Comparison of ENCODE assay signal across 8 mouse cellular contexts in the genomic region with DNA sequence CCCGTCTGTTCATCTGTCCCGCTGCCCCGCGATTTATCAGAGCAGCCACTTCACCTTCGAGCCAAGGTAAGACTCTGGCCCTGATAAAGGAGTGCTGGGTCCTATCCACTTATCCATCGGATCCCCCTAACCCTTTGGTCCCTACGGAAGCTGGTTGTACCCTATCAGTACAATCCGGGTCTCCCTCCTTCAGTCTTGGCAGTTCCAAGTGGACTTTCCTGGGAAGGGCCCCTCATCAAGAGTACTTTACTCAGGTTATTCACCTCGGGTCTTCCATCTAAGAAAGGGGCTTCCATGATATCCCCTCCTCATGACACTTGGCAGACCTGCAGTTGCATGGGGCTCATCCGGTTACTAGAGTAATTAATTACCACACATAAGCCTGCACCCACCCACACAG. TPM values are rescaled to one million over a fixed set of nuclear protein-coding genes. Genes with fewer than 3 reads are reported as not detected.
DNase-seq lines count a peak whose midpoint lies in the region; ATAC-seq and TF ChIP-seq lines count a peak whose summit lies in the region.

No protein-coding gene starts in this region.

- DNase-seq in kidney, postnatal 0 days (ENCODE audit: low spot score), result no peak
- no peak for DNase-seq in kidney, postnatal 25 days
- no peak for DNase-seq in adrenal gland, postnatal 36 days
- no peak for DNase-seq in kidney, postnatal 10 days
- DNase-seq in yolk sac, embryonic 10.5 days (ENCODE audit: low spot score), result no peak

- peak overlapping the region; percentile 28 for H3K9ac ChIP-seq in kidney, postnatal 0 days (ENCODE audit: low read depth, low read length)
- no peak overlapping the region for H3K9ac ChIP-seq in embryonic facial prominence, embryonic 13.5 days
- H3K9ac ChIP-seq in hindbrain, embryonic 16.5 days (ENCODE audit: low read depth, low read length), result peak overlapping the region; percentile 46; the same call in 1 of the 2 replicates
- H3K9ac ChIP-seq in midbrain, embryonic 16.5 days (ENCODE audit: low read depth, low read length), result peak overlapping the region; percentile 51

- no peaks in the 10 kb centered on the region for H3K27me3 ChIP-seq in kidney, postnatal 0 days (ENCODE audit: insufficient read depth, low read length)
- peaks cover 56% of the 10 kb centered on the region for H3K27me3 ChIP-seq in embryonic facial prominence, embryonic 13.5 days
- H3K27me3 ChIP-seq in hindbrain, embryonic 16.5 days (replicated peaks; ENCODE audit: control insufficient read depth, insufficient read depth, low read length), result 0 out of 2 replicates have a peak, but pooled peaks cover 2% of the 10 kb centered on the region
- H3K27me3 ChIP-seq in midbrain, embryonic 16.5 days (ENCODE audit: control insufficient read depth, insufficient read depth, low read depth, low read length), result peaks cover 8% of the 10 kb centered on the region

- H3K9me3 ChIP-seq in kidney, postnatal 0 days (replicated peaks; ENCODE audit: low read length), result no peaks in the 10 kb centered on the region
- no peaks in the 10 kb centered on the region for H3K9me3 ChIP-seq in embryonic facial prominence, embryonic 13.5 days
- H3K9me3 ChIP-seq in hindbrain, embryonic 16.5 days (ENCODE audit: control insufficient read depth, low read length), result no peaks in the 10 kb centered on the region
- no peaks in the 10 kb centered on the region for H3K9me3 ChIP-seq in midbrain, embryonic 16.5 days (replicated peaks; ENCODE audit: control insufficient read depth, low read length, poor library complexity, severe bottlenecking)

- no peak for ATAC-seq in kidney, postnatal 0 days (replicated peaks; ENCODE audit: low FRiP score, low read depth)
- ATAC-seq in embryonic facial prominence, embryonic 13.5 days (ENCODE audit: insufficient number of reproducible peaks, insufficient read depth, low FRiP score, low TSS enrichment, low read depth), result 0 out of 2 replicates have a peak, but pooled peaks have one; percentile 16
- no peak for ATAC-seq in hindbrain, embryonic 16.5 days
- ATAC-seq in midbrain, embryonic 16.5 days, result peak; percentile 5

- no peak overlapping the region for H3K27ac ChIP-seq in kidney, postnatal 0 days
- H3K27ac ChIP-seq in embryonic facial prominence, embryonic 13.5 days, result no peak overlapping the region
- peak overlapping the region; percentile 48; the same call in 1 of the 2 replicates for H3K27ac ChIP-seq in hindbrain, embryonic 16.5 days (ENCODE audit: low read depth, low read length)
- H3K27ac ChIP-seq in midbrain, embryonic 16.5 days (ENCODE audit: low read length), result peak overlapping the region; percentile 6

- H3K36me3 ChIP-seq in kidney, postnatal 0 days (ENCODE audit: insufficient read depth, low read length), result no peaks in the 10 kb centered on the region
- H3K36me3 ChIP-seq in embryonic facial prominence, embryonic 13.5 days, result no peaks in the 10 kb centered on the region
- no peaks in the 10 kb centered on the region for H3K36me3 ChIP-seq in hindbrain, embryonic 16.5 days (ENCODE audit: control insufficient read depth, insufficient read depth, low read length)
- H3K36me3 ChIP-seq in midbrain, embryonic 16.5 days (ENCODE audit: control insufficient read depth, insufficient read depth, low read length), result no peaks in the 10 kb centered on the region

- peak overlapping the region; percentile 27 for H3K4me3 ChIP-seq in kidney, postnatal 0 days (replicated peaks; ENCODE audit: low read depth, low read length)
- H3K4me3 ChIP-seq in embryonic facial prominence, embryonic 13.5 days, result peak overlapping the region; percentile 40
- H3K4me3 ChIP-seq in hindbrain, embryonic 16.5 days (ENCODE audit: low read length), result peak overlapping the region; percentile 50
- H3K4me3 ChIP-seq in midbrain, embryonic 16.5 days (ENCODE audit: low read depth, low read length), result peak overlapping the region; percentile 42

- no peak for TF ChIP-seq CTCF in kidney, postnatal 0 days (IDR thresholded peaks at IDR 0.05; ENCODE audit: low read depth)

- no peaks in the 10 kb centered on the region for H3K4me1 ChIP-seq in kidney, postnatal 0 days (replicated peaks; ENCODE audit: insufficient read depth, low read length)
- peaks cover 10% of the 10 kb centered on the region for H3K4me1 ChIP-seq in embryonic facial prominence, embryonic 13.5 days
- peaks cover 8% of the 10 kb centered on the region for H3K4me1 ChIP-seq in hindbrain, embryonic 16.5 days (ENCODE audit: control insufficient read depth, insufficient read depth, low read depth, low read length)
- peaks cover 9% of the 10 kb centered on the region for H3K4me1 ChIP-seq in midbrain, embryonic 16.5 days (ENCODE audit: control insufficient read depth, insufficient read depth, low read length)

- H3K4me2 ChIP-seq in kidney, postnatal 0 days (ENCODE audit: low read length), result peak overlapping the region; percentile 49
- peak overlapping the region; percentile 66 for H3K4me2 ChIP-seq in embryonic facial prominence, embryonic 13.5 days
- H3K4me2 ChIP-seq in hindbrain, embryonic 16.5 days (ENCODE audit: low read length), result peak overlapping the region; percentile 76
- peak overlapping the region; percentile 64 for H3K4me2 ChIP-seq in midbrain, embryonic 16.5 days (ENCODE audit: low read length)

- 13% methylated on average over 10 of the region's 10 CpGs for WGBS in kidney, postnatal 0 days
- 24% methylated on average over 10 of the region's 10 CpGs for WGBS in embryonic facial prominence, embryonic 13.5 days
- WGBS in hindbrain, embryonic 16.5 days, result 15% methylated on average over 10 of the region's 10 CpGs
- 18% methylated on average over 10 of the region's 10 CpGs for WGBS in midbrain, embryonic 16.5 days

RNA-seq across cellular contexts. Expression of a gene that starts 0.4 kb away (rescaled TPM):
- 3.3 and 4.2 TPM in 2 replicates for polyA plus RNA-seq in kidney, postnatal 0 days (2015; fragmentation: Nextera tagmentation; extraction: Ambion mirVana)
- polyA plus RNA-seq in embryonic facial prominence, embryonic 13.5 days (2015; fragmentation: Nextera tagmentation; extraction: Ambion mirVana), result 0.06 TPM in 2 replicates
- polyA plus RNA-seq in hindbrain, embryonic 16.5 days (2015; fragmentation: Nextera tagmentation; extraction: Ambion mirVana), result 3.5 and 3.9 TPM in 2 replicates
- polyA plus RNA-seq in midbrain, embryonic 16.5 days (2015; fragmentation: Nextera tagmentation; extraction: Ambion mirVana), result 1.5 and 2.5 TPM in 2 replicates
- total RNA-seq in adrenal gland, postnatal 36 days (2021), result under 1 TPM; 0.46 to 0.56 TPM

RNA-seq across cellular contexts. Expression of a gene that starts 12.3 kb away (rescaled TPM):
- polyA plus RNA-seq in kidney, postnatal 0 days (2015; fragmentation: Nextera tagmentation; extraction: Ambion mirVana), result 0.03 and 0.06 TPM in 2 replicates
- polyA plus RNA-seq in embryonic facial prominence, embryonic 13.5 days (2015; fragmentation: Nextera tagmentation; extraction: Ambion mirVana), result 0.07 TPM in 1 of 2 replicates, not detected in the other
- 4.9 and 5.6 TPM in 2 replicates for polyA plus RNA-seq in hindbrain, embryonic 16.5 days (2015; fragmentation: Nextera tagmentation; extraction: Ambion mirVana)
- polyA plus RNA-seq in midbrain, embryonic 16.5 days (2015; fragmentation: Nextera tagmentation; extraction: Ambion mirVana), result 7.7 and 7.8 TPM in 2 replicates
- total RNA-seq in adrenal gland, postnatal 36 days (2021), result under 1 TPM in 1 of 2 experiments, not detected in 1; 0.23 TPM

RNA-seq across cellular contexts. Expression of a gene that starts 35.0 kb away (rescaled TPM):
- polyA plus RNA-seq in kidney, postnatal 0 days (2015; fragmentation: Nextera tagmentation; extraction: Ambion mirVana), result 5.8 and 6.1 TPM in 2 replicates
- polyA plus RNA-seq in embryonic facial prominence, embryonic 13.5 days (2015; fragmentation: Nextera tagmentation; extraction: Ambion mirVana), result 6.6 and 7.3 TPM in 2 replicates
- 3.1 and 3.9 TPM in 2 replicates for polyA plus RNA-seq in hindbrain, embryonic 16.5 days (2015; fragmentation: Nextera tagmentation; extraction: Ambion mirVana)
- 3.4 and 3.5 TPM in 2 replicates for polyA plus RNA-seq in midbrain, embryonic 16.5 days (2015; fragmentation: Nextera tagmentation; extraction: Ambion mirVana)
- total RNA-seq in adrenal gland, postnatal 36 days (2021), result 10 to 100 TPM; 11.2 to 13.2 TPM

RNA-seq across cellular contexts. Expression of a gene that starts 43.5 kb away (rescaled TPM):
- 1.6 and 2.0 TPM in 2 replicates for polyA plus RNA-seq in kidney, postnatal 0 days (2015; fragmentation: Nextera tagmentation; extraction: Ambion mirVana)
- 1.9 and 2.5 TPM in 2 replicates for polyA plus RNA-seq in embryonic facial prominence, embryonic 13.5 days (2015; fragmentation: Nextera tagmentation; extraction: Ambion mirVana)
- polyA plus RNA-seq in hindbrain, embryonic 16.5 days (2015; fragmentation: Nextera tagmentation; extraction: Ambion mirVana), result 96.7 and 102 TPM in 2 replicates
- polyA plus RNA-seq in midbrain, embryonic 16.5 days (2015; fragmentation: Nextera tagmentation; extraction: Ambion mirVana), result 53.2 and 69.0 TPM in 2 replicates
- total RNA-seq in adrenal gland, postnatal 36 days (2021), result 100 to 1,000 TPM; 134 to 155 TPM

Comparison
In these comparisons a context has a peak if more than half of its experiments do, and no peak if none do; other contexts are left out.
1. ATAC-seq: peak in embryonic facial prominence, embryonic 13.5 days (single experiment) and midbrain, embryonic 16.5 days (single experiment); none in kidney, postnatal 0 days (single experiment) and hindbrain, embryonic 16.5 days (single experiment).
2. H3K27ac ChIP-seq: peak in hindbrain, embryonic 16.5 days (single experiment) and midbrain, embryonic 16.5 days (single experiment); none in kidney, postnatal 0 days (single experiment) and embryonic facial prominence, embryonic 13.5 days (single experiment).
3. Peak in every context shown above with its lines, with median percentiles within 50 percentile points of each other: H3K4me2 ChIP-seq and H3K4me3 ChIP-seq.